Mouse (Mus musculus) adrenal gland, postnatal 14 days (tissue): ENCODE measurements around the gene Zfp790. TPM values are rescaled to one million over a fixed set of nuclear protein-coding genes. Genes with fewer than 3 reads are reported as not detected.

Source experiments
- DNase-seq: peaks from one replicate; pipeline ENCODE4 v3.0.0; 2021; ENCODE audit warnings: mixed read lengths
- long read RNA-seq, 2 experiments: library from polyadenylated mRNA; stranded (forward); transcript quantifications; one replicate each; pipeline ENCODE4 v2.0.0; 2021
- total RNA-seq: library from RNA; stranded (reverse); gene quantifications from 2 replicates; pipeline ENCODE4 v1.2.3, GENCODE M21; 2021

The Zfp790 gene
- total RNA-seq = 13.3 and 14.1 TPM in 2 replicates
- long read RNA-seq, experiment 1, transcript Zfp790-201 (5 exons, 3,376 nt) = major isoform, 9 of 14 reads
- long read RNA-seq, experiment 1, partial matches to known transcripts = 0 of 14 reads
- long read RNA-seq, experiment 1, other reads (novel, unspliced or antisense) = 4 of 14 reads
- long read RNA-seq, experiment 2, transcript Zfp790-201 (5 exons, 3,376 nt) = major isoform, 7 of 10 reads
- long read RNA-seq, experiment 2, partial matches to known transcripts = 0 of 10 reads
- long read RNA-seq, experiment 2, other reads (novel, unspliced or antisense) = 3 of 10 reads

- DNase-seq = peak; percentile 92
Measured at GRCm38 (mm10) chr7:29815910-29816429, at the start of gene Zfp790. Zfp790 (plus strand) TSS chr7:29816114.

- DNase-seq = peak; percentile 84
Measured at GRCm38 (mm10) chr7:29767058-29767686, 48.7 kb upstream of the Zfp790 start.

GRCm38 (mm10) chr7:29768090-29768900, 47.6 kb upstream of the Zfp790 start, which contains the start of gene Zfp84:
Zfp84 (plus strand) TSS chr7:29768552.
- peak; percentile 89 for DNase-seq

GRCm38 (mm10) chr7:29768980-29769379, 46.9 kb upstream of the Zfp790 start:
- DNase-seq = no peak

GRCm38 (mm10) chr7:29773503-29773902, 42.4 kb upstream of the Zfp790 start:
- no peak for DNase-seq

DNA sequence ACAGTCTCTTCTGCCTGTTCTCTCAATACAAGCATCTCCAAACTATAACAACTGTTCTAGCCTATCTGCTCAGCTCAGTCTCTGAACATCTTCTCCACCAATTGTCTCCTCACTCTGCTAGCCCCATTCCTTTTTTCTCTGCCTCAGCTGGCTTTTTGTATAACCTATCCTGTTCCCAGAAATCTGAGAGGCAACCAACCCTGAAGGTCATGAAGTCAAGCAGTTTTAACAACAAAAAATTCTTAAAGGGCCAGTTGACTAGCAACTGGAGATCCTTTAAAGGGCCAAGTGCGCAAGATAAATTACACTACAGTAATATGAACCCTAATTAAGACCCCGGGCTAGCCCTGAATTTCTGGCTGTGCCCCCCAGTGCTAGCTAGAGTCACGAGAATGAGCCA, 41.5 kb upstream of the Zfp790 start:
- no peak for DNase-seq

DNA sequence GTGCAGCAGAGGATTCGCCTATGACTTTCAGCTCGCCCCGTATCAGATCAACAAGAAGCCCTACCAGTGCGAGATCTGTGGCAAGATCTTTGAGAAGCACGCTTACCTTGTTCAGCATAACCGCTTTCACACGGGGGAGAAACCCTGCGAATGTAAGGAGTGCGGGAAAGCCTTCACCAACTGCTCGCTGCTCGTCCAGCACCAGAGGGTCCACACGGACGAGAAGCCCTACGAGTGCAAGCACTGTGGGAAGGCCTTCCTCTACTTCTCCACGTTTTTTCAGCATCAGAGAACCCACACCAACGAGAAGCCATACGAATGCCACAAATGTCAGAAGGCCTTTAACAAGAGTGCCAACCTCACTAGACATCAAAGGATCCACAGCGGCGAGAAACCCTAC, 39.3 kb upstream of the Zfp790 start:
- DNase-seq = no peak

- DNase-seq = no peak
Measured at GRCm38 (mm10) chr7:29777372-29777771, 38.5 kb upstream of the Zfp790 start.

GRCm38 (mm10) chr7:29783871-29784551, 31.9 kb upstream of the Zfp790 start, which contains the start of gene Zfp30:
Zfp30 (plus strand) TSS chr7:29783998.
- peak; percentile 91 for DNase-seq

DNA sequence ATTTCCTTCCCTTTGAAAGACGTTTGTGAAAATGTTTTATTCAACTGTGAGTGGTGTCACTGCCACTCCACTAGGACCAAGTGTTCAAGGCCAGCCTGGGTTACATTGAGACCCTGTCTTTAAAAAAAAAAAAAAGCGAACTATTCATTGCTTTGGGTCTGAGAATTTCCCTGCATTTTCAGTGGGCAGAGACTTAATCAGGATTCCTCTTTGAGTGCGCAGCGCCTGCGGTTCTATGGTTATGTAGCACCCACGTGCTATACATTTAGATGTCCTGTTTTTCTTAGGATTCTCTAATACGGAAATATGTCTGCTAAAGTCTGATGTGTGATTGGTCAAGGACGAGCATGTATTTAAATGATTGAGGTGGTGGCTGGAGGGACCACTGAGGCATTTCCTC, 30.9 kb upstream of the Zfp790 start:
- no peak for DNase-seq

GRCm38 (mm10) chr7:29785888-29786287, 30.0 kb upstream of the Zfp790 start:
- no peak for DNase-seq

DNA sequence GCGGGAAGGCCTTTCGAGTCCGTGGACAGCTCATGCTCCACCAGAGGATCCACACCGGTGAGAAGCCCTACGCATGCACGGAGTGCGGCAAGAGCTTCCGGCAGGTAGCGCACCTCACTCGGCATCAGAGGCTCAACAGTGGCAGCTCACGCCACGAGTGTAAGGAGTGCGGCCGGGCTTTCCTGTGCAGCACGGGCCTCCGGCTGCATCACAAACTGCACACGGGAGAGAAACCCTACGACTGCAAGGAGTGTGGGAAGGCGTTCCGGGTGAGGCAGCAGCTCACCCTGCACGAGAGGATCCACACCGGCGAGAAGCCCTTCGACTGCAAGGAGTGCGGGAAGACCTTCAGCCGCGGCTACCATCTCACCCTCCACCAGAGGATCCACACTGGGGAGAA, 23.0 kb upstream of the Zfp790 start:
- no peak for DNase-seq

DNA sequence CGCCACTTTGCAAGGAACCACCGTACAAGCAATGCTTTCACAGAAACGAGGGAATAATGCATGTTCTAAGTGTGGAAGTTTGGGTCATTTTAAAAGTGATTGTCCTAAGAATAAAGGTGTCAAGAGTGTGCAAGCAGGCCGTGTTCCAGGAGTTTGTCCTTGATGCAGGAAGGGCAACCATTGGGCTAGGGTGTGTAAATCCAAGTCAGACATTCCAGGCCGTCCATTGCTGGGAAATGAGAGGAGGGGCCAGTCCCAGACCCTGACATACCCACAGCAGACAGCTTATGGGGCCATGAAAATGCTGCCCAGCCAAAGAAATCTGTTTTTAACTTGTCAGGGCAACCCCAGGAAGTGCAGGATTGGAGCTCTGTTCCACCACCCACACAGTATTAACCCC, 8.9 kb upstream of the Zfp790 start:
- DNase-seq = no peak

- DNase-seq = no peak
Measured at GRCm38 (mm10) chr7:29812244-29812643, 3.7 kb upstream of the Zfp790 start.

DNA sequence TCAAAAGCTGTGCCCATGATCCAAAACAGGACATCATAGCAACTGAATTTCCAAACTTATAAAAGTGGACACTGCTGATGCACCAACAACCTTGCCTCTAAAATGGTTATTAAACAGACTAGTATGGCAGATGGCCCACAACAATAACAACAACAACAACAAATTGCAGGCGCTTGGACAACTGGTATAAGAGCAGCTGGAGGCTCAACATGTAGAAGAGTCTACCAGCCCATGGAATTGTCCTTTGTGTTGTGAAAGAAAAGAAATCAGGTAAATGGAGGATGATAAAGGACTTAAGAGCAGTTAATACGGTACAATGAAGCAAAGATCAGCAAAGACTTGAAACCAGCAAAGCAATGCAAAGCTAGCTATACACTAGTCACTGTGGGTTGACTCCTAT, 1.5 kb upstream of the Zfp790 start:
- DNase-seq = no peak

GRCm38 (mm10) chr7:29815061-29815784, 691 bp upstream of the Zfp790 start:
- no peak for DNase-seq

- peak; percentile 82 for DNase-seq
Measured at GRCm38 (mm10) chr7:29818619-29819254, 2.8 kb downstream of the Zfp790 start.

DNA sequence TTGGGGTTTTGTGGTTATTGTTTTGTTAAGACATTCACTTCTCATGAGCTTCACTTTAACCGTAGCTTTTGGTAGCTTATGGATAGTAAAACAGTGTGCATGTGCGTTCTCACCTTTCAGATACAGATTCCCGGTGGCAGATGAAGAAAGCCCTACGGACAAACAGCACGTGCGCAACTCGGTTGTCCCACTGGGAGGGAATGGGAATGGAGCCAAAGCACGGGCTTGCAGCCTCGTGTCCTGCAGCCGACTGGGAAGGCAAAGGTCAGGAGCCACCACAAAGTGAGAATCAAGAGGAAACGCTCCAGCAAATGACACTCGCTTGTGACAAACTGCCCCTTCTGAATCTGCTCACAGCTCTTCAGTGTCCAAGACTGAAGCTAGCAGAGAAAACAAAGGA, 12.1 kb downstream of the Zfp790 start:
- DNase-seq = no peak

- DNase-seq = no peak
Measured at GRCm38 (mm10) chr7:29829804-29830203, 13.9 kb downstream of the Zfp790 start.

GRCm38 (mm10) chr7:29836816-29837215, 20.9 kb downstream of the Zfp790 start:
- no peak for DNase-seq

DNA sequence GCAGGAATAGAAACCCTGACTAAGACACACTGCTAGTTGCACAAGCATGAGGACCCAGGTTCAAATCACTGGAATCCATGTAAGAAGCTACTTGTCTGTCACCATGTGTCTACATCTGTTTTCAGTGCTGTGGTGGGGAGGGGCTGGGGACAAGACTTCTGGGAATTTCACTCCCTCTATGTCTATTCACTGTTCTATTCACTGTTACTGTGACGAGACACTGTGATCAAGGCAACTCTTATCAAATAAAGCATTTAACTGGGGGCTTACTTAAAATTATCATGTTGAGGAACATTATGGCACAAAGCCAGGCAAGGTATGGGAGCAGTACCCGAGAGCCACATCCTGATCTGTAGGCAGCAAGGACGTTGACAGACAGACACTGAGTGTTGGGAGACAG, 23.3 kb downstream of the Zfp790 start:
- no peak for DNase-seq
